Mouse (Mus musculus) heart, adult 2 months (tissue): Measurements from ENCODE around the gene Ankrd33b. TPM values are rescaled to one million over a fixed set of nuclear protein-coding genes. Genes with fewer than 3 reads are reported as not detected.

Experiments used
- DNase-seq, 2 experiments: peaks; one replicate each; pipeline ENCODE4 v3.0.0; 2021
- H3K27ac ChIP-seq: fragments of 200-600 bp; 2 replicates; pipeline ENCODE4 v1.8.1; 2022
- H3K27me3 ChIP-seq: fragments of 200-500 bp; 2 replicates; pipeline ENCODE4 v1.6.1; 2012; ENCODE audit warnings: mild to moderate bottlenecking, low read length, inconsistent platforms, mixed read lengths; ENCODE audit not compliant: control insufficient read depth, insufficient read depth
- H3K36me3 ChIP-seq: fragments of 200-500 bp; 2 replicates; pipeline ENCODE4 v1.6.1; 2012; ENCODE audit warnings: low read length, inconsistent platforms; ENCODE audit not compliant: control insufficient read depth, insufficient read depth
- H3K4me1 ChIP-seq: fragments of 200-500 bp; 2 replicates; pipeline ENCODE4 v1.6.1; 2011; ENCODE audit warnings: low read length; ENCODE audit not compliant: control insufficient read depth, insufficient read depth
- H3K4me3 ChIP-seq: fragments of 200-600 bp; 2 replicates; pipeline ENCODE4 v1.8.1; 2022
- H3K79me2 ChIP-seq: fragments of 200-500 bp; replicated peaks from 2 replicates; pipeline ENCODE4 v1.6.1; 2012; ENCODE audit warnings: mild to moderate bottlenecking, inconsistent platforms, low read length, moderate library complexity, mixed read lengths; ENCODE audit not compliant: control insufficient read depth, insufficient read depth
- H3K9ac ChIP-seq: fragments of 200-500 bp; 2 replicates; pipeline ENCODE4 v1.6.1; 2012; ENCODE audit warnings: low read depth, mild to moderate bottlenecking, control low read depth, inconsistent platforms, low read length, mixed read lengths
- CTCF ChIP-seq: fragments of 200-600 bp; IDR thresholded peaks from 2 replicates; pipeline ENCODE4 v1.8.1; 2022; ENCODE audit warnings: antibody characterized with exemption, mild to moderate bottlenecking, moderate library complexity
- EP300 ChIP-seq: fragments of 200-500 bp; IDR thresholded peaks from 2 replicates; pipeline ENCODE4 v1.6.1; 2011; ENCODE audit warnings: low read depth, low read length, control low read depth; ENCODE audit not compliant: insufficient read depth
- POLR2A ChIP-seq: fragments of 200-500 bp; IDR thresholded peaks from 2 replicates; pipeline ENCODE4 v1.6.1; 2011; ENCODE audit warnings: mild to moderate bottlenecking, low read depth, low read length, control low read depth; ENCODE audit not compliant: insufficient read depth
- WGBS: fragments of 180-500 bp; shearing (Covaris S2); methylation state at CpG from one replicate; pipeline ENCODE4 v1.1.7; 2018; 5-methylcytosine and 5-hydroxymethylcytosine counted together
- intact Hi-C: fragments of 180-260 bp; cut with DNase I; formaldehyde crosslinking; loops from one replicate; pipeline ENCODE4 v1.15.1; 2025
- polyA plus RNA-seq: library from polyadenylated mRNA; depleted of rRNA; stranded (reverse); fragments of >200 nt; gene quantifications from 2 replicates; pipeline ENCODE4 v1.2.3, GENCODE M21; 2012
- total RNA-seq, 2 experiments: library from RNA; stranded (reverse); gene quantifications; 2 replicates each; pipeline ENCODE4 v1.2.3; 2021

The Ankrd33b gene
- total and polyA plus RNA-seq, 3 experiments: 7.8 to 32.8 (median 28.6) TPM

GRCm38 (mm10) chr15:31334829-31335228, 32.7 kb downstream of the Ankrd33b start:
- no peak overlapping the region for H3K9ac ChIP-seq
- no peak overlapping the region for H3K4me3 ChIP-seq
- no peak for DNase-seq
- no peaks in the 10 kb centered on the region for H3K36me3 ChIP-seq
- no peaks in the 10 kb centered on the region for H3K27me3 ChIP-seq
- peaks cover 7% of the 10 kb centered on the region for H3K4me1 ChIP-seq
- no peak overlapping the region for H3K27ac ChIP-seq
- TF ChIP-seq POLR2A: no peak
- WGBS: 96% methylated on average over 5 of the region's 5 CpGs
- intact Hi-C loops: no loop called here
- peaks cover 4% of the 10 kb centered on the region; the same call in 1 of the 2 replicates for H3K79me2 ChIP-seq

GRCm38 (mm10) chr15:31332541-31333163, 34.9 kb downstream of the Ankrd33b start:
- no peak overlapping the region for H3K9ac ChIP-seq
- TF ChIP-seq POLR2A (no peak), CTCF (no peak), EP300 (no peak)
- H3K27ac ChIP-seq: no peak overlapping the region; the same call in 1 of the 2 replicates
- no peaks in the 10 kb centered on the region for H3K36me3 ChIP-seq
- H3K79me2 ChIP-seq: peaks cover 2% of the 10 kb centered on the region; the same call in 1 of the 2 replicates
- H3K4me3 ChIP-seq: no peak overlapping the region
- intact Hi-C loops: no loop called here
- no peaks in the 10 kb centered on the region for H3K27me3 ChIP-seq
- no peak for DNase-seq
- H3K4me1 ChIP-seq: peaks cover 5% of the 10 kb centered on the region
- 80% methylated on average over 7 of the region's 7 CpGs for WGBS

GRCm38 (mm10) chr15:31331742-31332141, 35.8 kb downstream of the Ankrd33b start:
- intact Hi-C loops: no loop called here
- 57% methylated on average over 4 of the region's 4 CpGs for WGBS
- TF ChIP-seq POLR2A: no peak
- no peak for TF ChIP-seq CTCF
- TF ChIP-seq EP300: no peak
- H3K27me3 ChIP-seq: no peaks in the 10 kb centered on the region
- H3K9ac ChIP-seq: no peak overlapping the region
- H3K4me3 ChIP-seq: no peak overlapping the region
- peak overlapping the region; percentile 7; the same call in 1 of the 2 replicates for H3K27ac ChIP-seq
- peaks cover 2% of the 10 kb centered on the region; the same call in 1 of the 2 replicates for H3K79me2 ChIP-seq
- H3K36me3 ChIP-seq: no peaks in the 10 kb centered on the region
- H3K4me1 ChIP-seq: peaks cover 3% of the 10 kb centered on the region
- DNase-seq: no peak

GRCm38 (mm10) chr15:31328082-31328614, 39.4 kb downstream of the Ankrd33b start:
- no peak overlapping the region for H3K27ac ChIP-seq
- H3K4me1 ChIP-seq: peaks cover 4% of the 10 kb centered on the region; the same call in 1 of the 2 replicates
- H3K9ac ChIP-seq: no peak overlapping the region
- WGBS: 88% methylated on average over 9 of the region's 9 CpGs
- DNase-seq: no peak
- no peaks in the 10 kb centered on the region for H3K27me3 ChIP-seq
- H3K79me2 ChIP-seq: peaks cover 2% of the 10 kb centered on the region; the same call in 1 of the 2 replicates
- TF ChIP-seq EP300 (no peak), POLR2A (no peak), CTCF (no peak)
- no peak overlapping the region for H3K4me3 ChIP-seq
- no peaks in the 10 kb centered on the region for H3K36me3 ChIP-seq
- intact Hi-C loops: no loop called here

DNA sequence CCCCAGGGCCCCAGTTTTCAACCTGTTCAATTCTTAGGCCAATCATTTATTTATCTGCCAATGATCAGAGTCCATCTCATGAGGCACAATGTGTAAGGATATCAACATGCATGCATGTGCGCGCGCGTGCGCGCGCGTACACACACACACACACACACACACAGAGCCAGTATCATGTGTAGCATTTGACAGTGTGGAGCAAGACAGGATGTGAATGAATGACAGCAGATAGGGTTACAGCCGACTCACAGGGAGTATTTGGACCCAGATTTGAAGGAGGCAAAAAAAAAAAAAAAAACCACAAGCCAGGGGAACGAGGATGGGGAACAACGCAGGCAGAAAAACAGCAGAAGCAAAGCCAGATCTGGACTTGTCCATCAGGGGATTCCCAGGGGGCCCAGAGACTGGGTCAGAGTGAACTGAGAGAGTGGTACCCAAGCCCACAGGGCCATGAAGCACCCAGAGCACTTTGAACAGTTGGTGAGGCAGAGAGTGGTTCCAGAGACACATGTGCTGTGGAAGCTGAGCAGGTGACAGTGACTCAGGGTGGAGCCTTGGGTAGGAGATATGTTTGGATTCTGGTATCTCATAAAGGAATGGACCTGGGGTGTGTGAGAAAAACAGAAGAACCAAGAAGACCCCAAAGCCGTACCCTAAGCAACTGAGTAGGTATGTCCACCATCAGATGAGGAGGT, 41.7 kb downstream of the Ankrd33b start:
- no peak overlapping the region for H3K27ac ChIP-seq
- H3K27me3 ChIP-seq: no peaks in the 10 kb centered on the region
- no peaks in the 10 kb centered on the region for H3K79me2 ChIP-seq
- intact Hi-C loops: no loop called here
- no peaks in the 10 kb centered on the region for H3K36me3 ChIP-seq
- peaks cover 4% of the 10 kb centered on the region; the same call in 1 of the 2 replicates for H3K4me1 ChIP-seq
- 87% methylated on average over 12 of the region's 12 CpGs for whole genome bisulfite sequencing
- no peak overlapping the region for H3K4me3 ChIP-seq
- no peak overlapping the region for H3K9ac ChIP-seq
- no peak for TF ChIP-seq POLR2A
- TF ChIP-seq EP300: no peak
- TF ChIP-seq CTCF: no peak
- DNase-seq: no peak

- Histone ChIP-seq H3K9ac (no peak overlapping the region; the same call in 1 of the 2 replicates), H3K27me3 (no peaks in the 10 kb centered on the region), H3K36me3 (no peaks in the 10 kb centered on the region), H3K4me1 (peaks cover 4% of the 10 kb centered on the region; the same call in 1 of the 2 replicates), H3K4me3 (no peak overlapping the region), H3K79me2 (no peaks in the 10 kb centered on the region), H3K27ac (peak overlapping the region; percentile 51)
- no peak for TF ChIP-seq POLR2A
- TF ChIP-seq EP300: 0 out of 2 replicates have a peak, but pooled peaks have one; percentile 35
- peak; percentile 38 to 56 for DNase-seq
- 67% methylated on average over 13 of the region's 13 CpGs for WGBS
- intact Hi-C loops: no loop called here
Measured at GRCm38 (mm10) chr15:31324551-31324950, 43.0 kb downstream of the Ankrd33b start.
